Mouse (Mus musculus) gastrocnemius, adult 2 months (tissue): ENCODE results near the gene Slc8a2. TPM values are rescaled to one million over a fixed set of nuclear protein-coding genes. Genes with fewer than 3 reads are reported as not detected.

Experiments
- DNase-seq: peaks from one replicate; pipeline ENCODE4 v3.0.0; 2022
- H3K27ac ChIP-seq: fragments of 200-600 bp; 2 replicates; pipeline ENCODE4 v1.8.1; 2022; ENCODE audit warnings: mild to moderate bottlenecking
- H3K4me3 ChIP-seq: fragments of 200-600 bp; 2 replicates; pipeline ENCODE4 v1.8.1; 2022; ENCODE audit warnings: mild to moderate bottlenecking, moderate library complexity
- CTCF ChIP-seq: fragments of 200-600 bp; IDR thresholded peaks from 2 replicates; pipeline ENCODE4 v1.8.1; 2022; ENCODE audit warnings: antibody characterized with exemption, mild to moderate bottlenecking, moderate library complexity
- intact Hi-C: fragments of 180-260 bp; cut with DNase I; formaldehyde crosslinking; loops from one replicate; pipeline ENCODE4 v1.15.1; 2025
- total RNA-seq, 2 experiments: library from RNA; stranded (reverse); gene quantifications; 2 replicates each; pipeline ENCODE4 v1.2.3; 2021

Gene Slc8a2
- total RNA-seq, 2 experiments from 2014 or later, result 0.08 to 0.28 TPM

- no peak for TF ChIP-seq CTCF
- intact Hi-C loops, result no loop called here
- no peak overlapping the region for H3K27ac ChIP-seq
- peak; percentile 56 for DNase-seq
- H3K4me3 ChIP-seq, result no peak overlapping the region
Observed at GRCm38 (mm10) chr7:16183663-16184062, 54.0 kb downstream of the Slc8a2 start.

- TF ChIP-seq CTCF, result no peak
- H3K4me3 ChIP-seq, result no peak overlapping the region
- H3K27ac ChIP-seq, result no peak overlapping the region
- DNase-seq, result no peak
- intact Hi-C loops, result no loop called here
Observed at GRCm38 (mm10) chr7:16187494-16187893, 57.9 kb downstream of the Slc8a2 start.

- no peak overlapping the region for H3K27ac ChIP-seq
- intact Hi-C loops, result loop anchor here (1.0 kb wide), 1 partner anchor 71 kb away; no protein-coding TSS in a partner anchor
- TF ChIP-seq CTCF, result peak; percentile 72
Observed at GRCm38 (mm10) chr7:16192315-16192714, 62.7 kb downstream of the Slc8a2 start.

GRCm38 (mm10) chr7:16193702-16194101 lies 64.1 kb downstream of the Slc8a2 start:
- Histone ChIP-seq H3K27ac (no peak overlapping the region), H3K4me3 (no peak overlapping the region)
- DNase-seq, result no peak
- TF ChIP-seq CTCF, result no peak
- intact Hi-C loops, result no loop called here

More at GRCm38 (mm10) chr7:16192315-16192714, 62.7 kb downstream of the Slc8a2 start:
- H3K4me3 ChIP-seq, result no peak overlapping the region
- peak; percentile 77 for DNase-seq

- no peak for TF ChIP-seq CTCF
- intact Hi-C loops, result no loop called here
- Histone ChIP-seq H3K27ac (no peak overlapping the region), H3K4me3 (no peak overlapping the region)
- no peak for DNase-seq
Observed at GRCm38 (mm10) chr7:16196616-16197015, 67.0 kb downstream of the Slc8a2 start.

GRCm38 (mm10) chr7:16197166-16197565 lies 67.5 kb downstream of the Slc8a2 start:
- Histone ChIP-seq H3K27ac (no peak overlapping the region), H3K4me3 (no peak overlapping the region)
- DNase-seq, result no peak
- no peak for TF ChIP-seq CTCF
- intact Hi-C loops, result no loop called here

GRCm38 (mm10) chr7:16198540-16198939 lies 68.9 kb downstream of the Slc8a2 start:
- intact Hi-C loops, result no loop called here
- H3K27ac ChIP-seq, result no peak overlapping the region
- DNase-seq, result no peak

GRCm38 (mm10) chr7:16201136-16201535 lies 71.5 kb downstream of the Slc8a2 start:
- intact Hi-C loops, result no loop called here
- Histone ChIP-seq H3K4me3 (no peak overlapping the region), H3K27ac (no peak overlapping the region)
- DNase-seq, result no peak
- no peak for TF ChIP-seq CTCF

More at GRCm38 (mm10) chr7:16198540-16198939, 68.9 kb downstream of the Slc8a2 start:
- no peak overlapping the region for H3K4me3 ChIP-seq
- no peak for TF ChIP-seq CTCF

- no peak overlapping the region for H3K27ac ChIP-seq
- no peak overlapping the region for H3K4me3 ChIP-seq
- no peak for TF ChIP-seq CTCF
- intact Hi-C loops, result no loop called here
- DNase-seq, result no peak
Observed at GRCm38 (mm10) chr7:16202756-16203504, 73.3 kb downstream of the Slc8a2 start.

- no peak for TF ChIP-seq CTCF
- intact Hi-C loops, result no loop called here
- no peak for DNase-seq
- Histone ChIP-seq H3K4me3 (no peak overlapping the region), H3K27ac (no peak overlapping the region)
Observed at GRCm38 (mm10) chr7:16203505-16203903, 73.9 kb downstream of the Slc8a2 start.

GRCm38 (mm10) chr7:16204791-16205190 lies 75.2 kb downstream of the Slc8a2 start:
- no peak for TF ChIP-seq CTCF
- intact Hi-C loops, result no loop called here

GRCm38 (mm10) chr7:16207076-16207475 lies 77.5 kb downstream of the Slc8a2 start:
- Histone ChIP-seq H3K4me3 (no peak overlapping the region), H3K27ac (0 out of 2 replicates have a peak overlapping the region, but pooled peaks have one; percentile 31)
- intact Hi-C loops, result no loop called here
- TF ChIP-seq CTCF, result no peak
- DNase-seq, result peak; percentile 11

More at GRCm38 (mm10) chr7:16204791-16205190, 75.2 kb downstream of the Slc8a2 start:
- Histone ChIP-seq H3K4me3 (no peak overlapping the region), H3K27ac (no peak overlapping the region)
- DNase-seq, result no peak

GRCm38 (mm10) chr7:16207496-16207895 lies 77.9 kb downstream of the Slc8a2 start:
- H3K4me3 ChIP-seq, result no peak overlapping the region
- DNase-seq, result peak; percentile 32
- no peak for TF ChIP-seq CTCF
- intact Hi-C loops, result no loop called here
- peak overlapping the region; percentile 31; the same call in 1 of the 2 replicates for H3K27ac ChIP-seq
